Mouse (Mus musculus) kidney, adult 8-10 months (tissue): ENCODE measurements around the gene Zfp61.
"Not testable (repeated sequence)": the region's sequence is repeated elsewhere in the genome, so short reads cannot be mapped to it uniquely, and the experiment has no call there.

Source experiments
- DNase-seq, 2 experiments: peaks; one replicate each; pipeline ENCODE4 v3.0.0; 2022

The Zfp61 gene

DNA sequence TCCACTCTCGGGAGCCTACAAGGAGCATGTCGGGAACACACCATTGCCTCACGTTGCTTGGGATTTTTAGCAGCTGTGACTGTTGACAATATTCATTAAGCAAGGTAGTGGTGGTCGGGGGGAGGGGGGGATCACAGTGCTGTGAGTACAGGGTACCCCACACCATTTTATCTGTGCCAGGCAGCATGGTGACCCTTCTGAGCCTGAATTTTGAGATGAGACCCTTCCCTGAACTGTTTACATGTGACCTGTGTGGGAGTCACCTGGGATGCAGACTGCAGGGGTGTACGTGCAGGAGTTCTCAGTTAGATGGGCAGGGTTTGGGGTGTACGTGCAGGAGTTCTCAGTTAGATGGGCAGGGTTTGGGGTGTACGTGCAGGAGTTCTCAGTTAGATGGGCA lies 4.6 kb downstream of the Zfp61 start:
- DNase-seq, result no peak

DNA sequence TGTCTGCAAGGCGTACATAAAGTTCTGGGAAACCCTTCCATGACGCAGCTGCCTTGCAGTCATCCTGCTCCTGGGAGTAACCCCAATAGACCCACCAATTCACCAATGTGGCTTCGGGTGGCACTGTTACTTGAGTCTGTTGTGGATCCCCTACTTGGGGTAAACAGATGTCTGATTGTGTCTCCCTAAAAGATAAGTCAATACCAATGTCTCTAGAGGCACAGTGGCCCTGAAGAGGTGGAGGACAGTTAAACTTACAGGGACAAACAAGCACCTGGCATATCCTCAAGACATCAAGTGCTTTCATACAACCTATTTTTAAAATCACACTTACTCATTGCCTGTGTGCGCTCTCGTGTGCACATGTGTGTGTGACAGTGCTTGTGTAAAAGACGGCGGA lies 5.7 kb downstream of the Zfp61 start:
- DNase-seq, result no peak

DNA sequence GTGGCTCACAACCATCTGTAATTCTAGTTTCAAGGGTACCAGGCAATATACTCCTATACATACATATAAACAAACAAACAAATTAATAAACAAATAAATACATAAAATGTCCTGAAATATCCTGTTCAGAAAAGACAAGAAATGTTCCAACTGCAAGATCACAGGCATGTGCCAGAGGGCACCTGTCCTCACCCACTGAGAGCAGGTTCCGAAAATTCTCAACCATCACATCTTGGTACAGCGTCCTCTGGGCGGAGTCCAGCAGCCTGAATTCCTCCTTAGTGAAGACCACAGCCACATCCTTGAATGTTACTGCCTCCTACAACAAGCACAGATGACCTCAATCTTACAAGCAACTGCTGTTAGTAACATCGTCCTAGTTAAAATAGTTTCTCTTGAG lies 6.3 kb downstream of the Zfp61 start:
- DNase-seq, result no peak

DNA sequence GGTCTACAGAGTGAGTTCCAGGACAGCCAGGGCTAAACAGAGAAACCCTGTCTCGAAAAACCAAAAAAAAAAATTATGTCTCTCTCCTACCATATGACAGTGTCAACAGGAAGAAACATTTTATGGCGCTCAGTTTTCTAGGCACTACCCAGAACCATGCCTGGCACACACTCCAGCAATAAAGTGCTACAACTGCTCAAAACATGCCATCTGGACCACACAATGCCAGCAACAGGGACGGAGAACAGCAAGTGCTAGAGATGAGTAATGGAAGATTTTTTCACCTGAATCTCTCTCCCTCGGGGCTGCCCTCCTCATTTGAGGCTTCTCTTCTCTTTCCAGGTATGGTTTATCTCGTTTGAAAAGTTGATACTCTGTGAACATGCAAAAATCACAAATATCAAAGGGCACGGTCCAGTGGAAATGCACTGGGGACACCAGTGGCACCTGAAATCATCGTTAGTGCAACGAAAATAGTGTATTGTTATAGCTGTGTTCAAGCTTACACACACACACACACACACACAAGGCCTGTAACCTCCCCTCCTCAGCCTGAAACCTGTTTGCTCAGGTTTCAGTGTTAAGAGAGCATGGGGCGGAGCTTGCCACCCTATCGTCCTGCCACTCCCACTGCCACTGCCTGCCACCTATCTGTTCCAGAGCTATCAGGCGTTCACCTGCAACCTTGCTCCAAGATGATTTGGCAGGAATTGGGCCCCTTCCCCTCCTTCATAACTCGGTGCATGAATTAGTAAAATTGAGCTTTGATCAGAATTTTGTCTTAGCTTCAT lies 7.8 kb downstream of the Zfp61 start:
- DNase-seq, result no peak

DNA sequence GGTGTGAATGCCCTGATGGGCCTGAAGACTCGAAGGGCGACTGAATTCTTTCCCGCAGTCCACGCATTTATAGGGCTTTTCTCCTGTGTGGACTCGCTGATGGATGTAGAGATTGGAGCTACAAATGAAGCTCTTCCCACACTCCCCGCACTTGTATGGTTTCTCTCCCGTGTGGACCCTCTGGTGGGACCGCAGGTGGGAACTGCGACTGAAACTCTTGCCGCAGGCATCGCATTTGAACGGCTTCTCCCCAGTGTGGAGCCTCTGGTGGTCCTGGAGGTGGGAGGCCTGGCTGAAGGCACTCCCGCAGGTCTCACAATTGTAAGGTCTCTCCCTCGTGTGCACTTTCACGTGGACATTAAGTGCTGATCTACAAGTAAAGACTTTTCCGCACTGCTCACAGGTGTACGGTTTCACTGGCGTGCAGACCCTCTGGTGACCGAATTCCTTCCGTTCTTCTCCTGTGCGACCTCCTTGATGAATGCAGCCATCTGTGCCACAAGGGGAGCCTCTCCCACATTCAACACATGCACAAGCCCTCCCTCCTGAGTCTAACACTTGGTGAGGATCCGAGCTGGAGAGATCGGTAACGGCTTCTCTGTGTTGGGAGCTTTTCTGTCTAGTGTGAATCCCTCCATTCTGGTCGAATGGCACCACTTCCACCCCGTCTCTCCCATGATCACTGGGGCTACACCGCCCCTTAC lies 9.5 kb downstream of the Zfp61 start:
- DNase-seq, result no peak

DNA sequence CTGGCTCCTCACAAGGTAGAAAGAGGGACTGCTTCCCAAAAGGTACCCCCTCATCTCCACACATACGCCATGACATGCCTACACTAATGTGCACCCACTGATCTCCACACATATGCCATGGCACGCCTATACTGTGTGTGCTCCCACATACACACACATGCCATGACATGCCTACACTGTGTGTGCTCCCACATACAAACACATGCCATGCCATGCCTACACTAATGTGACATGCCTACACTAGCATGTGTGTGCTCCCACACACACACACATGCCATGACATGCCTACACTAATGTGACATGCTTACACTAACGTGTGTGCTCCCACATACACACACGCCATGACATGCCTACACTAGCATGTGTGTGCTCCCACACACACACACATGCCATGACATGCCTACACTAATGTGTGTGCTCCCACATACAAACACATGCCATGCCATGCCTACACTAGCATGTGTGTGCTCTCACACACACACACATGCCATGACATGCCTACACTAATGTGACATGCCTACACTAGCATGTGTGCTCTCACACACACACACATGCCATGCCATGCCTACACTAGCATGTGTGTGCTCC lies 10.8 kb downstream of the Zfp61 start:
- DNase-seq, result no peak

DNA sequence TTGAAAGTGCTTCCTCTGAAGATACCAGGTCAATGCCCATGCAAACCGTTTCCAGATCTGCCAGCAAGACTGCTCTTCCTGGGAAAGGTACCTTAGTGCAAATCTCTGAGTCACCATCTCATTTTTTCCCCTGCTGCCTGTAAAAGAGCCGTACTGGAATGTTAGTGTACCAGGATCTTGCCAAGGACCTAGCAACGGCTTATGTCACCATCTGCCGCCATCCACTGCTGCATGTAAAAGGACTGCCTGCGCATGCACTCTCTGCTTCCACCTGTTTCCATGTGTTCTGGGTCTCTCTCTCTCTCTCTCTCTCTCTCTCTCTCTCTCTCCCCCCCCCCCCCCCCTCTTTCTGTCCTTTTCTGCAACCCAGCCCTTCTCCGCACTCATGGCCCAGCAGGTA lies 12.5 kb downstream of the Zfp61 start:
- DNase-seq, result no peak

DNA sequence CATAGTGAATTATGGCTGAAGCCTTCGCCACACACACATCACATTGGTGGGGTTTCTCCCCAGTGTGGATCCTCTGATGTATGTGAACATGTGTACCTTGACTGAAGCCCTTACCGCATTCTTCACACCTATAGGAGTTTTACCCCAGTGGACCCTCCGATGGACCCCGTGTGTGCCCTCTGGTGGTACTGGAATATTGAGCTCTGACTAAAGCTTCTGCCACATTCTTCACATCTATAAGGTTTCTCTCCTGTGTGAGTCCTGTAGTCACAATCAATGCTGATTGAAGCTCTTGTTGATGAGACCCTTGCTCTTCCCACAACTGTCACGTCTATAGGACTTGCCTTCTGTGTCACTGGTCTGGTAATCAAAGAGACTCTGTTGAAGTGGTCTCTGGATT lies 13.4 kb downstream of the Zfp61 start:
- no peak for DNase-seq

DNA sequence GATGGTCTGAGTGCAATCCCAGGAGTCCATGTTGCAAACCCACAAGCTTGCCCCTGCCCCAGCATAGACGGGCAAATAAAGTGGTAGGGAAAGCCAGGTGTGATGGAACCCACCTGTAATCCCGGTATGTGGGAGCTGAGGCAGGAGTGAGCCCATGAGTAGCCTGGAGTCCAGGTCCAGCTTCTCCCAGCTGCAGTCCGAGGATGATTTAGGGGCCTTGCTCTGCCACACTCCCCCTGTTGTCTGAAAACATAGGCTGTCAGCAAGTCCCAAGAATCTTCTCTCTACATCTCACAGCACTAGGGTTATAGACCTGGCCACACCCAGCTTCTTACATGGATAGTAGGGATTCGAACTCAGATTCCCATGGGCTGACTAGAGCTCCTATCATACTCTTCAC lies 14.1 kb downstream of the Zfp61 start:
- DNase-seq, result no peak

DNA sequence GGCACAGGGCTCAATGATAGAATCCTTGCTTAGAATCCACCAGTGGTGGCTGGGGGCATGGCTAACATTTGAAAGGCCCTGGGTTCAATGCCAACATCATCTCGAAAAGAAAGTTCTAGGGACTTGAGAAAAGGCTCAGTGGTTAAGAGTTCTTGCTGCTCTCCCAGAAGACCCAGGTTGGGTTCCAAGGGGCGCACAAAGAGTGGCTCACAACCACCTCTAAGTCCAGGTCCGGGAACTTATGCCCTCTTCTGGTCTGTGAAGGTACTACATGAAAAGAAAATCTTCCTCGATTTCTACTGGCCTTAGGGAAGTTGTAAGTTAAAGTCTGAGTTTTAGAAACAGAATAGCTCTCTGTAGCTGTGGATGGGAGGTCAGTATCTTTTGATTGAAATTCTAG lies 14.9 kb downstream of the Zfp61 start:
- no peak for DNase-seq

DNA sequence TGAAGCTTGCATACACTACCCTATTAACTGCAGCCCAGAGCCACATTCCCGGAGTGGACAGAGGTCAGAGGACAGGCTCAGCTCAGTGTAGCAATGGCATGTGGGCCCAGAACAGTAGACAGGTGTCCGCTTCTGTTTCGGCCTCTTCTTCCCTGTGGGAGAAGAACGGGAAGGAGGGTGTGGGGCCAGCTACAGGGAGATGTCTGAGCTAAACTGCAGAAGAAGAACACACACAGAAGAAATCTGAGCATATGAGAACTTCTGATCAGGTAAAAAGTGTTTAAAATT lies 20.2 kb downstream of the Zfp61 start:
- DNase-seq, result peak; percentile 13 to 38

DNA sequence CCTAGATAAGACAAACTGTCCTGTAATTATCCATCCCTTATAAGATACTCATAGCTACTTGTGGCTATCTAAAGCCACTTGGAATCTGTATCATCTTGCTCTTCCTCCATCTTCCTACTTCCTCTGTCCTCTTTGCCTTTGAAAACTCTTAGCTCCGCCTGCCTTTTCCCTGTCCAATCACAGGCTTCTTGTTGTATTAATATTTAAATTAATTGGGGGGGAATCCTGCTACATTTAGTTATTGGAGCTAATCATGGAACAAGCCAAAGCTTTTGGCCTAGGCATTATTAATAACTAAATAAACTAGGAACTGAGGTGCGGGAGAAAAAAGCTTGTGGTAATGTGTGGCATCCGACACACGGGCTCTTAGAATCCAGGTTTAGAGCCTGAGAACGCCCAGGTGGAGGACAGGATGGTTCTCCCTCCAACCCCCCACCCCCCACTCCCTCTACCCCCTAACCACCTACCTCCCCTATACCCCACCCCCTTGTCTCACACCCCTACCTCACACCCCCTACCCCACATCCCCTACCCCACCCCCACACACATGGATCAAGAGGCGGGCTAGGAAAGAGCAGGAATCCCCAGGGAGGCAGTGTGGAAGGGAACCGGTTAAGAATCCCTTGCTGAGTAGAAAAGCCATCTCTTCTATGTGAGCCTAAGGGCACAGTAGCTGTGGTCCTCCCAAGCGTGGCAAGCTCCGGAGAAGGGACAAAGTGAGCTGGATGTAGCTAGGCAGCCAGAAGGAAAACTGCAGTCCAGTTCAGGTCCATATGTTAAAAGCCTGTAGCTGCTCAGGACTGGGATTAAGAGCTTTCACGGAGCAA lies 20.8 kb downstream of the Zfp61 start:
- no peak for DNase-seq

DNA sequence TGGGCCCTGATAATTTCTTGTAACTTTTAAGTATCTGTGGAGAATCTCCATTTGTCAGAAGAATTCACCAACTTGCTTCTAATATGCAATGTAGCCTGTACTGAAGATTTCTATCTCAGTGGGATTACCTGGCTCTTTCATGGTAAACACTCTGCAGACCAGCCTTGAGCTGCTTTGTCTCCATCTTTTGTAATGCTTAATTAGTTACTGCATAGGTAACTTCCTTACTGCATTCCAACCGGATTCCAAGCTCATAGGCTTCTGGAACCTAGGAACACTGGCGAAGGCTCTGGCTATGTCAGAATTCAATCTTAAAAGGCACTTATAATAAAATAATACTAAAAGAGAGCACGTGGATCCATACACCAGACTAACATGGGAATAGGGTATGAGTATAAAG lies 22.3 kb downstream of the Zfp61 start:
- DNase-seq, result not testable (repeated sequence)

DNA sequence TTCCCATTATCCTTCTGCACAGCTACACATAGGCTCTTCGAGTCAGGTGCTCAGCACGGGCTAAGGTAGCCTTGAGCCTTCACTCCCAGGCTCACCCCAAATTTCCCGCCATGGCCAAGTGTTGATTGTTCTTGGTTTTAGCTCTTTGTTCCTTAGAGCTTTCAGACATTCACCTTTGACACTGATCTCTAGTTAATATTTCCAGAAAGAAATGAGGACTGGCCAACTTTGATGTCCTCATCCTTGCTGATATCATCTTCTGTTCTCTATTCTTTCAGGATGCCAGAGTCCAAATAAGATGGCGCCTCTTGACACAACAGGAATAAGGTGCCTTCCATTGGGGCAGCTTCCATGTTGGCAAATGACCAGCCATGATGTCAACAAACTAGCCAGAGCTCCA lies 26.6 kb downstream of the Zfp61 start:
- peak; percentile 15 to 18 for DNase-seq

DNA sequence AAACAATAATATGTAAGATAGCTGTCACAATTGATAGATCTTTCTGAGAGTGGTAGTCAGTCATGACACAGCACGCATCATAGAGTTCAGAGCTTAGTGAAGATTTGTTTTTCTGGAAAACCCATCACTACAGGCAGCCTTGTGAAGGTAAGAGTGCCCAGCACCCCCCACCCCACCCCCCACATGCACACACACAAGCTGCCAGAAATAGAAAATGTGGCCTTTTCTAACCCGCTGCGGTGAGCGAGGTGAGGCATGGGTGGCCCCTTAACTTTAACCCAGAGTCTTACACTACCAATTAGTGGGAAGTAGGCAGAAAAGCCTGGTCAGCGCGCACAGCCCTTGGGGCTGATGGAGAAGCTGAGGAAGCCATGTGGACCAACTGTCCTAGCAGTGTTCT lies 29.8 kb downstream of the Zfp61 start:
- DNase-seq, result no peak

DNA sequence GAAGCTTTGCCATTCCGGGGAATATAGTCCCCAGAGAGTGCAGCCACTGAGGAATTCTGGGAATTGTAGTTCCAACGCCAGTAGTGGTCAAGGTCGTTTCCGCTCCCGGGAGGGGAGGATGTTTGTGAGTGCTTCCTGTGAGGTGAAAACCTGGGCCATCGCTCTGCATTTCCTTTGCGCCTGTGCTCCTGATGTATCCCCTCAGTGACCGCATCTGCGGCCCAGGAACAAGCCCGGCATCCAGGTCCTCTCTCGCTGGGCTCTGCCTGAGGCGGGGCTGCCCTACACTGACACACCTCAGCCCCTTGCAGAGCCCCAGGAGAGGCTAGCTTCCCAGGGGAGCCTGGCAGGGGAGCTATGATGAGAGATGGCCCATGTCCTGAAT lies 30.8 kb downstream of the Zfp61 start, which contains the start of gene Zfp93:
Gene Zfp93, plus strand, starts transcription at position 133 of the 385 bp plus-strand sequence.
- peak; percentile 83 to 84 for DNase-seq

DNA sequence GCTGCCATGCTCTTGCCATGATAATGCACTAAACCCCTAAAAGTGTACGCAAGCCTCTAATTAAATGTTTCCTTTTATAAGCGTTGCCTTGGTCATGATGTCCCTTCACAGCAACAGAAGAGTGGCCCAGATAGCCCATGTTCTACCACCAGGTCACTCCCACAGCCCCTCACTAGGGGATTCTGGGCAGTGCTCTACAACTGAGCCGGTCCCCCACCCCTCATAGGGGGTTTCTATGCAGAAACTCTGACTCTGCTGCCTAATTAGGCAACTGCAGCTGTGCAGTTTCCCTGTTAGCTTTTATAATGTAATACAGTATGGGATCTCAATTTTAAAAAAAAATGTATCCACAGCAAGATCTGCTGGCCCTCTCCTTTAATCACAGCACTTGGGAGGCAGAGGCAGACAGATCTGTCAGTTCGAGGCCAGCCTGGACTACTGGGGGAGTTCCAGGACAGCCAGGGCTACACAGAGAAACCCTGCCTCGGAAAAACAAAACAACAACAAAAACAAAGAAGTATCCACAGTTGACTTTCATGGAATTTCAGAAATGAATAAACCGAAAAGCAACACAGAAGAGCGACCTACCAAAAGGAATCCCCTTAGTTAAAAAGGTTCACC lies 31.3 kb downstream of the Zfp61 start:
- no peak for DNase-seq

DNA sequence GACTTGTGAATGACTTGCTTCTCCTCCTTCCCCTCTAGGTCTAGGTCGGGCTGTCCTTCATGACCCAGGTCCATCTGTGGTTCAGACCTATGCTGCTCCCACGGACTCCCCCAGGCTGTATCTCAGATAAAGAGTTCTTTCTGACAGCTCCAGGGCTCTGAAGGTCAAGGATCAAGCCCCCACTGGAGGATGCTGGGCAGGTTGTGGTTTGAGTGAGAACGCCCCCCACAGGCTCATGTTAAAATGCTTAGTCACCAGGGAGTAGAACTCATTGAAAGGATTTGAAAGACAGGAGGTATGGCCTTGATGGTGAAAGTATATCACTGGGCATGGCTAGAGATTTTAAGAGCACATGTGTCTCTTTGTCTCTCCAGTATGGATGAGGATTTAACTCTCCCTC lies 31.8 kb downstream of the Zfp61 start:
- DNase-seq, result no peak

DNA sequence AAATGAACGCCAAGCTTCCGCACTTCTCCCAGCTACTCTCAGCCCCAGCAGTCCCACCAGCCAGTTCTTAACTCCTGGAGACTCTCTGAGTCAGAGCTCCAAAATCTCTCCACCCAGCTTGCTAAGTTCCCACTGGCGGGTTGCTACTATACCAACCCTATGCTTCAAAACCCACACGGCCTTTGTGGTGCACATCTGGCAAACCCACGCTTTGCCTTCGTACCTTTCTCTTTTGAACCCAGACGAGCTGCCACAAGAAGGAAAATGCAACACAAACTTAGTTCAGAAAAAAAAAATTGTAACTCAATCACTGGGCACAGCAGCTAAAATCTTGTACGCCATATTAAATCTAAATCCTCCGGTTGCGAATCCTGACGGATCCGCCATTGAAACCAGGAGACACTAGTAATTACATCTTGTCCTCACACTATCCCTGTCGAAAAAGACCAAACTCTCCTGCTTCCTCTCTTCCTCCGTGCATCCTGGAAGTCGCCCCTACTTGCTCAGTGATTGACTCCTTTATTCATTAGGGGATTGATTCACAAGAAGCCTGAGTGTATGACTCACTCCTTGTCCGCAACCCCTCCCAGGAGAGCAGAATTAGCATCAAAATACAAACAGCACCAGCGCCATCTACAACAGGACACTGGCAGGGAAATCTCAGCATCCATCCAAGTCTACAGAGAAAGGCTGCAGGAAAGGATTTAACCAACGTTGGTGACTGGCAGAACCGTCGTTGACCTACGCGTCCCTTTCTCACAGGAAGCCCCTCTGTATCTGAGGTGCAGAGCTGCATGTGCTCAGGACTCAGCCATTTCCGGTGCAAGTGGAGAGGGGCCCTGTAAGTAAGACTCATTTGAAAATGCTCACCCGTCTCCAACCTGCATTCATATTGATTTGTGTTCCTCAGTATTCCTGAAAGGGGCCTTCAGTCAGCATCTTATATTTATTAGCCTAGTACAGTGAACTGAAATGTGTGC lies 32.6 kb downstream of the Zfp61 start:
- no peak for DNase-seq

DNA sequence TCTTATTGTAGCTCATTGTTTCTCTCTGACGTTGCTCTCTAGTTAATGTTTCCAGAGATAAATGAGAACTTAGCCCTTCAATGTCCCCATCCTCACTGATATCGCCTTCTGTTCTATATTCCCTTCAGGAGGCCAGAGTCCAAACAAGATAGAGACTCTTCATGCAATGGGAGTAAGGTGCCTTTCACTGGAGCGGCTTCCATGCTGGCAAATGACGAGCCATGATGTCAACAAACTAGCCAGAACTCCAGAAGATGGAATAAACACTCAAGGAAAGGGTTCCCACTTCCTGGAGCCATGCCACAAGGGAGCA lies 41.1 kb downstream of the Zfp61 start:
- DNase-seq, result no peak

DNA sequence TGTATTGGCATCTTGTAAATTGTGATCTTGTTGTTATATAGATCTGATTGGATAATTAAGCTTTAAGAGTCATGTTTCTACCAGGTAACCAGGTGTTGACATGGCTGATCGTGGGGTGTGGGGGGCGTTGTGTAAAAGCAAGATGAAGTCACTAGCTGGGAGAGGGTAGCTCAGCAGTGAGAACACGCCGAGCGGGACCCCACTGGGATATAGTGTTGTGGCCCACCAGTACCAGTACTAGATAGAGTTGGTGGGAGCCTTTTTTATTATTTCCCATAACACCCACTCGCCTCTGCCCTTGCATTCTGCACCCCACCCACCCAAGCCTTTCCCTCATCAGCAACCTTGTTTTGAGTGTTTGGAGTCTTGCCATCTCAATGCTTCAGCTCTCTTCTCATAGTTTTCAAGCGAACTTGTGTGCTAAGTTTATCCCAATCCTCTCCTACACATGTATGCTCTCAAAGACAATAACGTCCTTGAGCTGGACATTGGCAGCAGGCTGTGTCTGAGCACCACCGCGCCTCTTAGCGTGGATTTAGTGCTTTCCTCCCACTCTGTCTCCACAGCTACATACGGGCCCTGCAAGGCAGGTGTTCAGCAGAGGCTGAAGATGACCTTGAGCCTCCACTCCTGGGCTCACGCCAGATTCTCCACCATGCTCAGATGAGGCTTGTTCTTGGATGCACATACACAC lies 41.6 kb downstream of the Zfp61 start:
- DNase-seq, result no peak
